Mouse (Mus musculus) brain, embryonic 14.5 days (tissue): Measurements from ENCODE around the gene U2af1l4.

ENCODE experiments used
- CTCF ChIP-seq: fragments of 200-500 bp; IDR thresholded peaks from 2 replicates; pipeline ENCODE4 v1.5.1; 2012; ENCODE audit warnings: inconsistent platforms, mild to moderate bottlenecking, moderate library complexity, borderline replicate concordance; ENCODE audit not compliant: insufficient read depth, insufficient read length; ENCODE audit errors: extremely low read depth
- POLR2A ChIP-seq: fragments of 200-500 bp; IDR thresholded peaks from 2 replicates; pipeline ENCODE4 v1.6.1; 2012; ENCODE audit warnings: mild to moderate bottlenecking, inconsistent platforms, borderline replicate concordance; ENCODE audit not compliant: poor library complexity, insufficient read depth, insufficient read length, severe bottlenecking; ENCODE audit errors: extremely low read depth

DNA sequence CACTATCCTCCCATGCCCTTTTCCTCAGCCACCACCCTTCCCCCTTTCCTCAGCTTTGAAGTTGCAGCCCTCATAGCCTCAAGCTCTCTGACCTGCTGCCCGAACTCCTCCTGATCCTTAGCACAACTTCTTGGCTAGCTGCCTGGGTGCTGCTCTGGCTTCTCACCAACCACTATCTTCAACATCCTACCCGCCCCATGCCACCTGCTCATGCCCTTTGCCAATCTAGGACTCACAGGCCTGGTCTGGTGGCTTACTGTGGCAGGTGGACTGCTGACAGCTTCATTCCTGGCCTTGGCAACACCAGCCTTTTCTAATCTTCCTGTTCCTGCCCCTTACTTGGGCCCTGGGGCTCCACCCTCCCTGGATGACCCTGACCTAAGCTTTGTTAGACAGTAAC lies 9.9 kb downstream of the U2af1l4 start:
- TF ChIP-seq CTCF (no peak), POLR2A (no peak)
